Mouse (Mus musculus): Measurements from ENCODE around the gene Dll4. TPM values are rescaled to one million over a fixed set of nuclear protein-coding genes. Genes with fewer than 3 reads are reported as not detected.
A peak's percentile ranks its signal among the peaks of the same experiment; 100 is the strongest.

Dll4 gene
- polyA plus RNA-seq, 1 experiment = not detected

DNA sequence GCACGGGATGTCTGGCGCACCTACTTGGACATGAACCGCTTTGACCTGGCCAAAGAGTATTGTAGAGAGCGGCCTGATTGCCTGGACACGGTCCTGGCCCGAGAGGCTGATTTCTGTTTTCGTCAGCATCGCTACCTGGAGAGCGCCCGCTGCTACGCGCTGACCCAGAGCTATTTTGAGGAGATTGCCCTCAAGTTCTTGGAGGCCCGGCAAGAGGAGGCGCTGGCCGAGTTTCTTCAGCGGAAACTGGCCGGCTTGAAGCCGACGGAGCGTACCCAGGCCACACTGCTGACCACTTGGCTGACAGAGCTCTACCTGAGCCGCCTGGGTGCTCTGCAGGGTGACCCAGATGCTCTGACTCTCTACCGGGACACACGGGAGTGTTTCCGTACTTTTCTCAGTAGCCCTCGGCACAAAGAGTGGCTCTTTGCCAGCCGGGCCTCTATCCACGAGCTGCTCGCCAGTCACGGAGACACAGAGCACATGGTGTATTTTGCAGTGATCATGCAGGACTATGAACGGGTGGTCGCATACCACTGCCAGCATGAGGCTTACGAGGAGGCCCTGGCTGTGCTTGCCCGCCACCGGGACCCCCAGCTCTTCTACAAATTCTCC, 31.7 kb upstream of the Dll4 start:
- Histone ChIP-seq H3K27me3 (replicated peaks) (no peaks in the 10 kb centered on the region), H3K9me3 (no peaks in the 10 kb centered on the region), H3K36me3 (replicated peaks; ENCODE audit: low read length) (peaks cover 86% of the 10 kb centered on the region), H3K4me3 (replicated peaks) (peak overlapping the region; percentile 42), H3K4me1 (peaks cover 52% of the 10 kb centered on the region)
- TF ChIP-seq GATA1 (IDR thresholded peaks at IDR 0.05; ENCODE audit: borderline replicate concordance, low read length) (no peak), FLI1 (IDR thresholded peaks at IDR 0.05; ENCODE audit: low read length) (no peak)

- peaks cover 92% of the 10 kb centered on the region for H3K36me3 ChIP-seq (replicated peaks; ENCODE audit: low read length)
Measured at GRCm38 (mm10) chr2:119294411-119294810, 31.2 kb upstream of the Dll4 start.

GRCm38 (mm10) chr2:119296756-119297155, 28.8 kb upstream of the Dll4 start:
- Histone ChIP-seq H3K27me3 (replicated peaks) (peaks cover 10% of the 10 kb centered on the region), H3K36me3 (replicated peaks; ENCODE audit: low read length) (peaks cover 83% of the 10 kb centered on the region), H3K9me3 (no peaks in the 10 kb centered on the region), H3K4me3 (replicated peaks) (no peak overlapping the region), H3K4me1 (peaks cover 64% of the 10 kb centered on the region)
- TF ChIP-seq GATA1 (IDR thresholded peaks at IDR 0.05; ENCODE audit: borderline replicate concordance, low read length) = no peak
- no peak for TF ChIP-seq FLI1 (IDR thresholded peaks at IDR 0.05; ENCODE audit: low read length)

More at GRCm38 (mm10) chr2:119294411-119294810, 31.2 kb upstream of the Dll4 start:
- Histone ChIP-seq H3K27me3 (replicated peaks) (no peaks in the 10 kb centered on the region), H3K9me3 (no peaks in the 10 kb centered on the region), H3K4me3 (replicated peaks) (peak overlapping the region; percentile 50), H3K4me1 (peaks cover 55% of the 10 kb centered on the region)
- TF ChIP-seq FLI1 (IDR thresholded peaks at IDR 0.05; ENCODE audit: low read length) (no peak), GATA1 (IDR thresholded peaks at IDR 0.05; ENCODE audit: borderline replicate concordance, low read length) (no peak)

- H3K9me3 ChIP-seq = no peaks in the 10 kb centered on the region
- H3K36me3 ChIP-seq (replicated peaks; ENCODE audit: low read length) = peaks cover 76% of the 10 kb centered on the region
Measured at GRCm38 (mm10) chr2:119297506-119297905, 28.1 kb upstream of the Dll4 start.

DNA sequence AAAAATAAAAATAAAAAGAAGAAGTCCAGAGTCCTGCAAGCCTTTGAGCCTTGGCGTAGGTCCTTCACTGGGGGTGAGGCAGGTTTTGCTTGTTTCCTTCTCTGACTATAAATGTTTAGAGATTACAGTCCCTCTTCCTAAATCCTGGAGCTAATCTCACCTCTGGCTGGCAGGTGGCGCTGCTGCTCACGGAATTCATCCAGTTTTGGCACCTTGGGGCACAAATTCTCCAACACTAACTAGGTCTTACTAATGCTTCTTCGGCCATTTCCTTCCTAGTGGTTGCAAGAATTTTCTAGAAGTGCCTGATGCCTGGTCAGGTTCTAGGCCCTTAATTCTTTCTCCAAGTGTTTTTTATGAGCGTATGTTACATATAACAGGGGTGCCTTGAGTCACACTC, 27.3 kb upstream of the Dll4 start:
- H3K4me1 ChIP-seq = peaks cover 63% of the 10 kb centered on the region
- peaks cover 68% of the 10 kb centered on the region for H3K36me3 ChIP-seq (replicated peaks; ENCODE audit: low read length)
- H3K27me3 ChIP-seq (replicated peaks) = peaks cover 21% of the 10 kb centered on the region
- no peaks in the 10 kb centered on the region for H3K9me3 ChIP-seq
- no peak overlapping the region for H3K4me3 ChIP-seq (replicated peaks)
- no peak for TF ChIP-seq FLI1 (IDR thresholded peaks at IDR 0.05; ENCODE audit: low read length)
- TF ChIP-seq GATA1 (IDR thresholded peaks at IDR 0.05; ENCODE audit: borderline replicate concordance, low read length) = no peak

More at GRCm38 (mm10) chr2:119297506-119297905, 28.1 kb upstream of the Dll4 start:
- TF ChIP-seq GATA1 (IDR thresholded peaks at IDR 0.05; ENCODE audit: borderline replicate concordance, low read length) = no peak
- TF ChIP-seq FLI1 (IDR thresholded peaks at IDR 0.05; ENCODE audit: low read length) = no peak
- Histone ChIP-seq H3K27me3 (replicated peaks) (peaks cover 16% of the 10 kb centered on the region), H3K4me1 (peaks cover 64% of the 10 kb centered on the region), H3K4me3 (replicated peaks) (no peak overlapping the region)

DNA sequence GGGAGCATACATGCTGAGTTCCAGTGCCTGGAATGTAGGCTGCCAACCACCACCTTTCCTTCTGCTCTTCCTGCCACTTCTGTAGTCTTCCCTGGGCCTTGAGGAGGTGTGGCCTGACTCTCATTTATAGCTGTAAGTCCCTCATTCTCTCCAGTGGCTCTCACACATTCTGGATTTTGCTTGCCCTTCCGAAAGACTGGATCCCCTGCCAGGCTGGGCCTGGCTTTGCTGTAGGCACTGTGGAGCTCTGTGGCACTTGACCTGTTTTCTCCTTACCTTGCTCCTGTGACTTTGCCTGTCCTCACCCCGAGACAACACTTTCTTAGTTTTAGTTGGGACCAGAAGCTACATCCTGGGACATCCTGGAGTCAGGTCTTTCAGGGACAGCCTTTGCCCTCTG, 26.7 kb upstream of the Dll4 start:
- no peaks in the 10 kb centered on the region for H3K9me3 ChIP-seq
- no peak overlapping the region for H3K4me3 ChIP-seq (replicated peaks)
- H3K27me3 ChIP-seq (replicated peaks) = peaks cover 21% of the 10 kb centered on the region
- peaks cover 63% of the 10 kb centered on the region for H3K36me3 ChIP-seq (replicated peaks; ENCODE audit: low read length)
- H3K4me1 ChIP-seq = peaks cover 60% of the 10 kb centered on the region
- TF ChIP-seq GATA1 (IDR thresholded peaks at IDR 0.05; ENCODE audit: borderline replicate concordance, low read length) (no peak), FLI1 (IDR thresholded peaks at IDR 0.05; ENCODE audit: low read length) (no peak)

DNA sequence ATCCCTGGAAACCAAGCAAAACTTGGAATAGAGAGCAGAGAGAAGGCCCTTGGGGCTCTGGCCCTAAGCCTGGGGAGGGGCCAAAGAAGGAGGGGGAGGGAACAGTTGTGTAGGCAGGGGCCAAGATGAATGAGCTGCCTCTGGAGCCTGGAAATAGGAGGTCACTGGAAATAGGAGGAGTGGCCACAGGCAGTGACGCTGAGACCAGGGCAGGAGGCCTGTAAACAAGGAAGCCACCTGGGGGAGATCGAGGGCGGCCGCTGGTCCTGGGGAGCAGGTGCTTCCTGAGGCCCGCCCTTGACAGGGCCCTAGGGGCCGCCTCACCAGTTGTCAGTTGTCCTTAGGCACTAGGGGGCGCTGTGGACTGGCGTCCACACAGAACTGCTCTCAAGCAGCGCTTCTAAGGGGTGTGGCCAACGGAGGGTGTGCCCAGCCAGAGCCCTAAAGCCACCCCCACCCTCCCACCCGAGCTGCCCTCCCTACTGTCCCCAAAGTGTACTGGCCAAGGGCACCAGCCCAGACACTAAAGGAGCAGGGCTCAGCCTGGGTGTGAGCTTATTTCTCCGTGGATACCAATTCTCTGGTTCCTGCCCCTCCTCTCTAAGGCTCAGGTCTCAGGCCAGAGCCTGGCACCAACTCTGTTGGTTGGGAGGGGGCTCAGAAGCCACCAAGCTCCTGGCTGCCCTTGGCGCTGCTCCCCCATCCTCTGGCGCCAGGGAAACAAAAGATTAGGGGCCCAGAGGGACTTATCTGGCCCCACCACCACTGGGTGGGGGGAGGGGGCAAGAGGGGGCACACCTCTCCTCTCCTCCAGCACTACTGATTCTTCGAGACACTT, 25.4 kb upstream of the Dll4 start:
- H3K27me3 ChIP-seq (replicated peaks) = peaks cover 24% of the 10 kb centered on the region
- H3K4me1 ChIP-seq = peaks cover 58% of the 10 kb centered on the region
- peaks cover 49% of the 10 kb centered on the region for H3K36me3 ChIP-seq (replicated peaks; ENCODE audit: low read length)
- peak overlapping the region; percentile 87 for H3K4me3 ChIP-seq (replicated peaks)
- H3K9me3 ChIP-seq = no peaks in the 10 kb centered on the region
- TF ChIP-seq GATA1 (IDR thresholded peaks at IDR 0.05; ENCODE audit: borderline replicate concordance, low read length) = no peak
- TF ChIP-seq FLI1 (IDR thresholded peaks at IDR 0.05; ENCODE audit: low read length) = no peak

DNA sequence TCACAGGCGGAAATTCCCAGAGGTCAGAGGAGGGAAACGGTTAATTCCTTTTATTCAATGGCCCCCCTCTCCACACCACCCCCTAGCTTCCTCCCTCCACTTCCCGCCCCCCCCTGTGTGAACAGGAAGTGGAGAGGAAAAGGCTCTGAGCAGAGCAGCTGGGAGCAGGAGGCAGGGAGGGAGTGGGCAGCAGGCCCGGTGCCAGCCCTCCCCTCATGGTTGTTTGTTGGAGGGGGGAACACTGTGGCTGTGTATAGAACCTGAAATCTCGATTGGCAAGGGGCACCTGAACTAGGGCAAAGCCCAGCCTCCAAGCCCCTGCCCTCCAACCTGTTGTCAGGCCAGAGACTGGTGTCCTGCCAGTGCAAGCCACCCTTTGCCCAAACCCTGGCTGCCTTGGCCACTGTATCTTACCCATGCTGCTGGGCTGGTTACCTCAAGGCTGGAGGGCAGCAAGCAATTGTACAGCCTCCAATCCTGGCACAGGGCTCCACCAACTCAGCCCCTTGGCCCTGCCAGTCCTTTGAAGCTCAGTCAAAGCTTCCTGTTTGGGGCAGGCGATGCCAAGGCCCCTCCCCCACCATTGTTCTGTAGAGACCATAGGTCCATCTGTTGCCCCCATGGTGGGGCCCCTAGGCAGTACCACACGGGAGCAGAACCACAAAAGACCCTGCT, 24.6 kb upstream of the Dll4 start:
- peaks cover 30% of the 10 kb centered on the region for H3K27me3 ChIP-seq (replicated peaks)
- no peak overlapping the region for H3K4me3 ChIP-seq (replicated peaks)
- no peaks in the 10 kb centered on the region for H3K9me3 ChIP-seq
- H3K36me3 ChIP-seq (replicated peaks; ENCODE audit: low read length) = peaks cover 44% of the 10 kb centered on the region
- TF ChIP-seq FLI1 (IDR thresholded peaks at IDR 0.05; ENCODE audit: low read length) = no peak
- no peak for TF ChIP-seq GATA1 (IDR thresholded peaks at IDR 0.05; ENCODE audit: borderline replicate concordance, low read length)
- H3K4me1 ChIP-seq = peaks cover 59% of the 10 kb centered on the region

- Histone ChIP-seq H3K4me3 (replicated peaks) (no peak overlapping the region), H3K4me1 (peaks cover 45% of the 10 kb centered on the region), H3K36me3 (replicated peaks; ENCODE audit: low read length) (peaks cover 26% of the 10 kb centered on the region), H3K9me3 (no peaks in the 10 kb centered on the region), H3K27me3 (replicated peaks) (peaks cover 38% of the 10 kb centered on the region)
- TF ChIP-seq GATA1 (IDR thresholded peaks at IDR 0.05; ENCODE audit: borderline replicate concordance, low read length) = no peak
- no peak for TF ChIP-seq FLI1 (IDR thresholded peaks at IDR 0.05; ENCODE audit: low read length)
Measured at GRCm38 (mm10) chr2:119302876-119303275, 22.7 kb upstream of the Dll4 start.
